Mouse (Mus musculus): ENCODE measurements at regions not wholly inside any gene's neighbourhood (a gene's known extent, or its start where the extent isn't known, plus 50 kb on each side); places are given as distances from the start of the nearest gene placed in this dataset.

GRCm38 (mm10) chr7:90049831-90050237, 69.1 kb upstream of the Eed start:
- TF ChIP-seq CTCF (IDR thresholded peaks at IDR 0.05; ENCODE audit: insufficient read depth, low read length) (no peak), POLR2A (IDR thresholded peaks at IDR 0.05; ENCODE audit: borderline replicate concordance, extremely low read depth, low read depth, low read length) (no peak)

Measured in lung, adult 2 months (tissue).